In the genomic region with DNA sequence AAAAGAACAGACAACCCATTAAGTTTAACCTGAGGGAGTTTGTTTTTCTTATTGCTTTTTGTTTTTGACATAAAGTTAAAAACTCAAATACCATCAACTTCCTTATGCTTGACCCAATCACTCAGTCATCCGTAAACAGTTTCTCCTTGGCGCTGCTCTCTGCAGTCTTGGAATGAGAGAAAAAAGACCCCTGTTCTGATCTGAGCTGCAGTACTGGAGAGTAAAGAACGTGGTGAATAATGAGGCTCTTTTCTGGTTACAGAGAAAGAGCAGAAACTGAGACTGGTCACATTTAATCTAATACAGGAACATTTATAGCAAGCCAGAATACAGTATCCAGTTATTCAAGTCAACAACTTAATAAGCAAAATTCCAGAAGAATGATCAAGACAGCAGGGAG, we compare ENCODE assay signal across 19 mouse cellular contexts. TPM values are rescaled to one million over a fixed set of nuclear protein-coding genes. Genes with fewer than 3 reads are reported as not detected.
A peak's percentile ranks its signal among the peaks of the same experiment; 100 is the strongest.
DNase-seq lines count a peak whose midpoint lies in the region; ATAC-seq and TF ChIP-seq lines count a peak whose summit lies in the region.
"Had no signal": no experiment of that assay in that cellular context is flagged by ENCODE, and none has a peak within 500 bp of the region (broad histone marks: within the 10 kb centered on the region; RNA-seq: fewer than 3 reads in every experiment).

No protein-coding gene starts in this region.

- no peak overlapping the region for H3K4me2 ChIP-seq in hindbrain, embryonic 16.5 days (ENCODE audit: low read length)
- no peak overlapping the region for H3K4me2 ChIP-seq in hindbrain, embryonic 13.5 days
- H3K4me2 ChIP-seq in limb, embryonic 14.5 days (replicated peaks; ENCODE audit: low read depth, low read length, severe bottlenecking): no peak overlapping the region
- no peak overlapping the region for H3K4me2 ChIP-seq in limb, embryonic 15.5 days
- no peak overlapping the region for H3K4me2 ChIP-seq in stomach, postnatal 0 days (replicated peaks; ENCODE audit: low read depth)
- H3K4me2 ChIP-seq: midbrain, embryonic 13.5 days had no signal

- no peaks in the 10 kb centered on the region for H3K27me3 ChIP-seq in hindbrain, embryonic 16.5 days (replicated peaks; ENCODE audit: control insufficient read depth, insufficient read depth, low read length)
- no peaks in the 10 kb centered on the region for H3K27me3 ChIP-seq in hindbrain, embryonic 13.5 days
- no peaks in the 10 kb centered on the region for H3K27me3 ChIP-seq in limb, embryonic 14.5 days (ENCODE audit: control insufficient read depth, insufficient read depth, low read length)
- H3K27me3 ChIP-seq in limb, embryonic 10.5 days (ENCODE audit: low read depth, poor library complexity, severe bottlenecking): no peaks in the 10 kb centered on the region
- no peaks in the 10 kb centered on the region for H3K27me3 ChIP-seq in limb, embryonic 15.5 days
- H3K27me3 ChIP-seq in stomach, postnatal 0 days (ENCODE audit: control insufficient read depth, insufficient read depth, low read length): no peaks in the 10 kb centered on the region
- H3K27me3 ChIP-seq: midbrain, embryonic 13.5 days had no signal

- no peak overlapping the region for H3K9ac ChIP-seq in hindbrain, embryonic 16.5 days (ENCODE audit: low read depth, low read length)
- H3K9ac ChIP-seq in hindbrain, embryonic 13.5 days: no peak overlapping the region
- H3K9ac ChIP-seq in limb, embryonic 14.5 days (ENCODE audit: low read depth, low read length, severe bottlenecking): no peak overlapping the region
- no peak overlapping the region for H3K9ac ChIP-seq in limb, embryonic 15.5 days
- no peak overlapping the region for H3K9ac ChIP-seq in stomach, postnatal 0 days (ENCODE audit: low read length)
- H3K9ac ChIP-seq: liver, postnatal 0 days; midbrain, embryonic 13.5 days had no signal

- no peaks in the 10 kb centered on the region for H3K4me1 ChIP-seq in hindbrain, embryonic 16.5 days (ENCODE audit: control insufficient read depth, insufficient read depth, low read depth, low read length)
- 0 out of 2 replicates have a peak, but pooled peaks cover 3% of the 10 kb centered on the region for H3K4me1 ChIP-seq in hindbrain, embryonic 13.5 days (replicated peaks)
- H3K4me1 ChIP-seq in limb, embryonic 14.5 days (ENCODE audit: control insufficient read depth, insufficient read depth, low read length): peaks cover 14% of the 10 kb centered on the region
- no peaks in the 10 kb centered on the region for H3K4me1 ChIP-seq in limb, embryonic 10.5 days
- peaks cover 14% of the 10 kb centered on the region for H3K4me1 ChIP-seq in limb, embryonic 15.5 days
- no peaks in the 10 kb centered on the region for H3K4me1 ChIP-seq in stomach, postnatal 0 days (replicated peaks; ENCODE audit: control insufficient read depth, insufficient read depth)
- H3K4me1 ChIP-seq: heart, embryonic 10.5 days; midbrain, embryonic 13.5 days had no signal

- no peak for TF ChIP-seq CTCF in stomach, postnatal 0 days (IDR thresholded peaks at IDR 0.05; ENCODE audit: low read depth)

- no peak for DNase-seq in limb, embryonic 14.5 days (ENCODE audit: low spot score)
- DNase-seq in limb, embryonic 10.5 days (ENCODE audit: low spot score): no peak
- DNase-seq in stomach, postnatal 0 days (ENCODE audit: low spot score): no peak
- no peak for DNase-seq in layer of hippocampus, postnatal 14 days (ENCODE audit: low spot score in 2 of 2)
- DNase-seq: adrenal gland, adult 2 months; cerebellum, postnatal 10 days; embryo, embryonic 11 days; gastrocnemius, adult 2 months; kidney, adult 9 months; liver, postnatal 0 days; lung, postnatal 10 days; thymus, postnatal 36 days had no signal

- peak; percentile 56; the same call in 1 of the 2 replicates for ATAC-seq in hindbrain, embryonic 16.5 days
- no peak for ATAC-seq in hindbrain, embryonic 13.5 days (ENCODE audit: low FRiP score)
- no peak for ATAC-seq in limb, embryonic 14.5 days (ENCODE audit: low FRiP score, low read depth)
- ATAC-seq in limb, embryonic 15.5 days (ENCODE audit: insufficient number of reproducible peaks, low FRiP score, low TSS enrichment, low read depth): no peak
- no peak for ATAC-seq in stomach, postnatal 0 days (ENCODE audit: low FRiP score, low TSS enrichment)
- ATAC-seq: liver, postnatal 0 days; midbrain, embryonic 13.5 days had no signal

- no peak overlapping the region for H3K4me3 ChIP-seq in hindbrain, embryonic 16.5 days (ENCODE audit: low read length)
- H3K4me3 ChIP-seq in hindbrain, embryonic 13.5 days: no peak overlapping the region
- no peak overlapping the region for H3K4me3 ChIP-seq in limb, embryonic 14.5 days (replicated peaks; ENCODE audit: low read length)
- H3K4me3 ChIP-seq in limb, embryonic 10.5 days: no peak overlapping the region
- no peak overlapping the region for H3K4me3 ChIP-seq in limb, embryonic 15.5 days
- no peak overlapping the region for H3K4me3 ChIP-seq in stomach, postnatal 0 days (ENCODE audit: low read depth, low read length)
- H3K4me3 ChIP-seq: erythroblast, embryonic 14.5 days; gastrocnemius, adult 2 months; heart, embryonic 10.5 days; layer of hippocampus, adult 2 months; midbrain, embryonic 13.5 days had no signal

- WGBS in hindbrain, embryonic 16.5 days: 31% methylated on average over 3 of the region's 3 CpGs
- WGBS in hindbrain, embryonic 13.5 days: 30% methylated on average over 3 of the region's 3 CpGs
- 56% methylated on average over 3 of the region's 3 CpGs for WGBS in limb, embryonic 14.5 days
- WGBS in limb, embryonic 10.5 days: 75% methylated on average over 3 of the region's 3 CpGs
- 44% methylated on average over 3 of the region's 3 CpGs for WGBS in limb, embryonic 15.5 days
- 38% methylated on average over 3 of the region's 3 CpGs for WGBS in stomach, postnatal 0 days

- no peaks in the 10 kb centered on the region for H3K36me3 ChIP-seq in hindbrain, embryonic 16.5 days (ENCODE audit: control insufficient read depth, insufficient read depth, low read length)
- no peaks in the 10 kb centered on the region for H3K36me3 ChIP-seq in hindbrain, embryonic 13.5 days
- no peaks in the 10 kb centered on the region for H3K36me3 ChIP-seq in limb, embryonic 14.5 days (ENCODE audit: control insufficient read depth, insufficient read depth, low read length)
- H3K36me3 ChIP-seq in limb, embryonic 10.5 days: no peaks in the 10 kb centered on the region
- H3K36me3 ChIP-seq in limb, embryonic 15.5 days: no peaks in the 10 kb centered on the region
- H3K36me3 ChIP-seq in stomach, postnatal 0 days (ENCODE audit: control insufficient read depth, insufficient read depth, low read length): no peaks in the 10 kb centered on the region
- H3K36me3 ChIP-seq: heart, embryonic 10.5 days; midbrain, embryonic 13.5 days had no signal

- no peak for TF ChIP-seq EP300 in stomach, postnatal 0 days (optimal IDR thresholded peaks at IDR 0.05)

- TF ChIP-seq POLR2A in limb, embryonic 14.5 days (IDR thresholded peaks at IDR 0.05; ENCODE audit: borderline replicate concordance, extremely low read depth, insufficient read depth, insufficient read length): no peak

- peak overlapping the region; percentile 39; the same call in 1 of the 2 replicates for H3K27ac ChIP-seq in hindbrain, embryonic 16.5 days (ENCODE audit: low read depth, low read length)
- H3K27ac ChIP-seq in hindbrain, embryonic 13.5 days: no peak overlapping the region
- H3K27ac ChIP-seq in limb, embryonic 14.5 days (replicated peaks; ENCODE audit: low read depth, low read length): peak overlapping the region; percentile 41; the same call in 1 of the 2 replicates
- no peak overlapping the region for H3K27ac ChIP-seq in limb, embryonic 10.5 days
- H3K27ac ChIP-seq in limb, embryonic 15.5 days: peak overlapping the region; percentile 43; the same call in 1 of the 2 replicates
- H3K27ac ChIP-seq in stomach, postnatal 0 days (replicated peaks): peak overlapping the region; percentile 18; the same call in 1 of the 2 replicates
- H3K27ac ChIP-seq: heart, embryonic 10.5 days; layer of hippocampus, adult 2 months; midbrain, embryonic 13.5 days had no signal

- H3K9me3 ChIP-seq in hindbrain, embryonic 16.5 days (ENCODE audit: control insufficient read depth, low read length): no peaks in the 10 kb centered on the region
- no peaks in the 10 kb centered on the region for H3K9me3 ChIP-seq in hindbrain, embryonic 13.5 days
- no peaks in the 10 kb centered on the region for H3K9me3 ChIP-seq in limb, embryonic 14.5 days (ENCODE audit: control insufficient read depth, low read length)
- H3K9me3 ChIP-seq in limb, embryonic 10.5 days (replicated peaks): no peaks in the 10 kb centered on the region
- H3K9me3 ChIP-seq in limb, embryonic 15.5 days: no peaks in the 10 kb centered on the region
- H3K9me3 ChIP-seq in stomach, postnatal 0 days (ENCODE audit: control insufficient read depth, low read length): no peaks in the 10 kb centered on the region
- H3K9me3 ChIP-seq: heart, embryonic 10.5 days; midbrain, embryonic 13.5 days had no signal

RNA-seq across cellular contexts. Expression of gene Ccn2, which starts 21.8 kb away (rescaled TPM):
- polyA plus RNA-seq in hindbrain, embryonic 16.5 days (2015; fragmentation: Nextera tagmentation; extraction: Ambion mirVana): 3.6 and 5.4 TPM in 2 replicates
- 3.2 and 3.8 TPM in 2 replicates for polyA plus RNA-seq in hindbrain, embryonic 13.5 days (2015; fragmentation: Nextera tagmentation; extraction: Ambion mirVana)
- polyA plus RNA-seq in limb, embryonic 14.5 days (2012; rRNA removed): 103 and 134 TPM in 2 replicates
- polyA plus RNA-seq in limb, embryonic 14.5 days (2014; fragmentation: Nextera tagmentation; extraction: Ambion mirVana): 13.5 and 15.8 TPM in 2 replicates
- polyA plus RNA-seq in limb, embryonic 10.5 days (2016; fragmentation: Nextera tagmentation; extraction: Ambion mirVana): 4.0 and 4.3 TPM in 2 replicates
- 19.1 and 20.8 TPM in 2 replicates for polyA plus RNA-seq in limb, embryonic 15.5 days (2015; fragmentation: Nextera tagmentation; extraction: Ambion mirVana)
- polyA plus RNA-seq in stomach, postnatal 0 days (2015; fragmentation: Nextera tagmentation; extraction: Ambion mirVana): 19.6 and 19.7 TPM in 2 replicates
- total RNA-seq in layer of hippocampus, postnatal 14 days (2021): 10 to 100 TPM; 11.6 to 12.1 TPM
- polyA plus RNA-seq: erythroblast, embryonic 14.5 days had no signal

Comparison
In these comparisons a context has a peak if more than half of its experiments do, and no peak if none do; other contexts are left out.
1. H3K27ac ChIP-seq: peak in hindbrain, embryonic 16.5 days (single experiment), limb, embryonic 14.5 days (single experiment), limb, embryonic 15.5 days (single experiment) and stomach, postnatal 0 days (single experiment); none in hindbrain, embryonic 13.5 days (single experiment) and limb, embryonic 10.5 days (single experiment).